Mouse (Mus musculus) lung, postnatal 10 days (tissue): ENCODE results near the gene Ruvbl2.

Experiments used
- DNase-seq: peaks from one replicate; pipeline ENCODE4 v3.0.0; 2021

Gene Ruvbl2

GRCm38 (mm10) chr7:45460860-45461314 is 23.0 kb upstream of the Ruvbl2 start:
- peak; percentile 77 for DNase-seq

GRCm38 (mm10) chr7:45460377-45460776 is 22.5 kb upstream of the Ruvbl2 start:
- DNase-seq, result no peak

GRCm38 (mm10) chr7:45459564-45460140 is 21.8 kb upstream of the Ruvbl2 start, which contains the start of gene Ftl1:
Gene Ftl1 (minus strand): TSS chr7:45459884.
- DNase-seq, result peak; percentile 99

- DNase-seq, result peak; percentile 89
Measured at GRCm38 (mm10) chr7:45458748-45459563, 21.1 kb upstream of the Ruvbl2 start.

- no peak for DNase-seq
Measured at GRCm38 (mm10) chr7:45457204-45458060, 19.5 kb upstream of the Ruvbl2 start.

GRCm38 (mm10) chr7:45456721-45457203 is 18.9 kb upstream of the Ruvbl2 start:
- no peak for DNase-seq

GRCm38 (mm10) chr7:45455932-45456696 is 18.2 kb upstream of the Ruvbl2 start:
- DNase-seq, result no peak

- DNase-seq, result no peak
Measured at GRCm38 (mm10) chr7:45454971-45455370, 17.1 kb upstream of the Ruvbl2 start.

- DNase-seq, result peak; percentile 91
Measured at GRCm38 (mm10) chr7:45451344-45451982, 13.6 kb upstream of the Ruvbl2 start.

GRCm38 (mm10) chr7:45449974-45450373 is 12.1 kb upstream of the Ruvbl2 start:
- DNase-seq, result no peak

GRCm38 (mm10) chr7:45447325-45447990 is 9.6 kb upstream of the Ruvbl2 start:
- peak; percentile 75 for DNase-seq

- no peak for DNase-seq
Measured at GRCm38 (mm10) chr7:45446589-45446988, 8.7 kb upstream of the Ruvbl2 start.

GRCm38 (mm10) chr7:45443526-45444420 is 5.9 kb upstream of the Ruvbl2 start:
- no peak for DNase-seq

GRCm38 (mm10) chr7:45437046-45437445 is 850 bp downstream of the Ruvbl2 start:
- no peak for DNase-seq

- no peak for DNase-seq
Measured at GRCm38 (mm10) chr7:45436444-45436843, 1.5 kb downstream of the Ruvbl2 start.

GRCm38 (mm10) chr7:45435038-45435437 is 2.9 kb downstream of the Ruvbl2 start:
- DNase-seq, result peak; percentile 49

- peak; percentile 100 for DNase-seq
Measured at GRCm38 (mm10) chr7:45434203-45435015, 3.5 kb downstream of the Ruvbl2 start, which contains the start of gene Gys1. Gene Gys1 (plus strand): TSS chr7:45434844.

GRCm38 (mm10) chr7:45433835-45434202 is 4.1 kb downstream of the Ruvbl2 start:
- no peak for DNase-seq

GRCm38 (mm10) chr7:45426556-45426955 is 11.3 kb downstream of the Ruvbl2 start:
- no peak for DNase-seq
